Mouse (Mus musculus) induced T-regulatory cell, adult 2 months (primary cell): ENCODE data around the gene Cnot3.
A peak's percentile ranks its signal among the peaks of the same experiment; 100 is the strongest.
"Not testable (repeated sequence)": the region's sequence is repeated elsewhere in the genome, so short reads cannot be mapped to it uniquely, and the experiment has no call there.

ENCODE experiments used
- DNase-seq: peaks from one replicate; pipeline ENCODE4 v3.0.0-alpha.2; 2012; ENCODE audit warnings: low read depth

Gene Cnot3

GRCm38 (mm10) chr7:3698471-3698870 lies 53.4 kb downstream of the Cnot3 start:
- DNase-seq, result no peak

- DNase-seq, result no peak
Measured at GRCm38 (mm10) chr7:3703148-3703878, 58.2 kb downstream of the Cnot3 start.

- DNase-seq, result peak; percentile 99
Measured at GRCm38 (mm10) chr7:3703879-3704441, 58.9 kb downstream of the Cnot3 start, which contains the start of gene Rps9. Gene Rps9, plus strand, starts transcription at chr7:3703993.

GRCm38 (mm10) chr7:3704475-3704874 lies 59.4 kb downstream of the Cnot3 start:
- no peak for DNase-seq

GRCm38 (mm10) chr7:3705461-3705860 lies 60.4 kb downstream of the Cnot3 start:
- peak; percentile 32 for DNase-seq

GRCm38 (mm10) chr7:3705911-3706310 lies 60.8 kb downstream of the Cnot3 start:
- DNase-seq, result no peak

GRCm38 (mm10) chr7:3706343-3706934 lies 61.4 kb downstream of the Cnot3 start:
- DNase-seq, result peak; percentile 36

- DNase-seq, result peak; percentile 66
Measured at GRCm38 (mm10) chr7:3707027-3707426, 62.0 kb downstream of the Cnot3 start.

- peak; percentile 36 for DNase-seq
Measured at GRCm38 (mm10) chr7:3707568-3708413, 62.7 kb downstream of the Cnot3 start.

- DNase-seq, result not testable (repeated sequence)
Measured at GRCm38 (mm10) chr7:3708447-3708980, 63.4 kb downstream of the Cnot3 start.

GRCm38 (mm10) chr7:3709000-3709399 lies 63.9 kb downstream of the Cnot3 start:
- DNase-seq, result no peak
